Mouse (Mus musculus): ENCODE results near the gene Zfand2a. TPM values are rescaled to one million over a fixed set of nuclear protein-coding genes. Genes with fewer than 3 reads are reported as not detected.

Gene Zfand2a
- polyA plus RNA-seq, 1 experiment: not detected

GRCm38 (mm10) chr5:139441726-139442018 lies 42.7 kb downstream of the Zfand2a start:
- 89% methylated on average over 2 of the region's 2 CpGs for WGBS
- TF ChIP-seq POLR2A (IDR thresholded peaks at IDR 0.05; ENCODE audit: insufficient read depth, low read depth, low read length) (no peak), CTCF (IDR thresholded peaks at IDR 0.05; ENCODE audit: insufficient read depth, low read depth, low read length) (no peak)
- no peak overlapping the region for H3K27ac ChIP-seq (ENCODE audit: insufficient read depth, low read depth, low read length)

GRCm38 (mm10) chr5:139440926-139441725 lies 43.2 kb downstream of the Zfand2a start:
- 90% methylated on average over 11 of the region's 11 CpGs for WGBS
- Histone ChIP-seq H3K4me1 (ENCODE audit: control insufficient read depth, insufficient read depth, low read length) (peaks cover 13% of the 10 kb centered on the region), H3K4me3 (ENCODE audit: insufficient read depth, low read depth, low read length) (no peak overlapping the region), H3K27ac (ENCODE audit: insufficient read depth, low read depth, low read length) (no peak overlapping the region)
- TF ChIP-seq CTCF (IDR thresholded peaks at IDR 0.05; ENCODE audit: insufficient read depth, low read depth, low read length) (no peak), POLR2A (IDR thresholded peaks at IDR 0.05; ENCODE audit: insufficient read depth, low read depth, low read length) (no peak)

More at GRCm38 (mm10) chr5:139441726-139442018, 42.7 kb downstream of the Zfand2a start:
- H3K4me1 ChIP-seq (ENCODE audit: control insufficient read depth, insufficient read depth, low read length): peaks cover 11% of the 10 kb centered on the region
- no peak overlapping the region for H3K4me3 ChIP-seq (ENCODE audit: insufficient read depth, low read depth, low read length)

- TF ChIP-seq CTCF (IDR thresholded peaks at IDR 0.05; ENCODE audit: insufficient read depth, low read depth, low read length) (no peak), POLR2A (IDR thresholded peaks at IDR 0.05; ENCODE audit: insufficient read depth, low read depth, low read length) (no peak)
- no peak overlapping the region for H3K27ac ChIP-seq (ENCODE audit: insufficient read depth, low read depth, low read length)
- 79% methylated on average over 5 of the region's 5 CpGs for WGBS
- peaks cover 19% of the 10 kb centered on the region for H3K4me1 ChIP-seq (ENCODE audit: control insufficient read depth, insufficient read depth, low read length)
- no peak overlapping the region for H3K4me3 ChIP-seq (ENCODE audit: insufficient read depth, low read depth, low read length)
These were observed 43.9 kb downstream of the Zfand2a start for GRCm38 (mm10) chr5:139440451-139440850.

- WGBS: 77% methylated on average over 12 of the region's 12 CpGs
- no peak for TF ChIP-seq POLR2A (IDR thresholded peaks at IDR 0.05; ENCODE audit: insufficient read depth, low read depth, low read length)
- no peak for TF ChIP-seq CTCF (IDR thresholded peaks at IDR 0.05; ENCODE audit: insufficient read depth, low read depth, low read length)
- Histone ChIP-seq H3K4me3 (ENCODE audit: insufficient read depth, low read depth, low read length) (no peak overlapping the region), H3K27ac (ENCODE audit: insufficient read depth, low read depth, low read length) (no peak overlapping the region), H3K4me1 (ENCODE audit: control insufficient read depth, insufficient read depth, low read length) (peaks cover 38% of the 10 kb centered on the region)
These were observed 45.9 kb downstream of the Zfand2a start for GRCm38 (mm10) chr5:139438440-139438839.

- H3K4me1 ChIP-seq (ENCODE audit: control insufficient read depth, insufficient read depth, low read length): peaks cover 43% of the 10 kb centered on the region
- H3K27ac ChIP-seq (ENCODE audit: insufficient read depth, low read depth, low read length): no peak overlapping the region
- no peak overlapping the region for H3K4me3 ChIP-seq (ENCODE audit: insufficient read depth, low read depth, low read length)
- no peak for TF ChIP-seq POLR2A (IDR thresholded peaks at IDR 0.05; ENCODE audit: insufficient read depth, low read depth, low read length)
- no peak for TF ChIP-seq CTCF (IDR thresholded peaks at IDR 0.05; ENCODE audit: insufficient read depth, low read depth, low read length)
- WGBS: 95% methylated on average over 4 of the region's 4 CpGs
These were observed 46.6 kb downstream of the Zfand2a start for GRCm38 (mm10) chr5:139437769-139438168.

- 16% methylated on average over 8 of the region's 8 CpGs for WGBS
- Histone ChIP-seq H3K27ac (ENCODE audit: insufficient read depth, low read depth, low read length) (no peak overlapping the region), H3K4me1 (ENCODE audit: control insufficient read depth, insufficient read depth, low read length) (peaks cover 58% of the 10 kb centered on the region), H3K4me3 (ENCODE audit: insufficient read depth, low read depth, low read length) (no peak overlapping the region)
- no peak for TF ChIP-seq POLR2A (IDR thresholded peaks at IDR 0.05; ENCODE audit: insufficient read depth, low read depth, low read length)
- no peak for TF ChIP-seq CTCF (IDR thresholded peaks at IDR 0.05; ENCODE audit: insufficient read depth, low read depth, low read length)
These were observed 49.4 kb downstream of the Zfand2a start for GRCm38 (mm10) chr5:139434940-139435339.

GRCm38 (mm10) chr5:139433842-139434568 lies 50.3 kb downstream of the Zfand2a start:
- H3K27ac ChIP-seq (ENCODE audit: insufficient read depth, low read depth, low read length): no peak overlapping the region
- H3K4me1 ChIP-seq (ENCODE audit: control insufficient read depth, insufficient read depth, low read length): peaks cover 65% of the 10 kb centered on the region
- 87% methylated on average over 9 of the region's 9 CpGs for WGBS
- TF ChIP-seq CTCF (IDR thresholded peaks at IDR 0.05; ENCODE audit: insufficient read depth, low read depth, low read length) (no peak), POLR2A (IDR thresholded peaks at IDR 0.05; ENCODE audit: insufficient read depth, low read depth, low read length) (no peak)
- no peak overlapping the region for H3K4me3 ChIP-seq (ENCODE audit: insufficient read depth, low read depth, low read length)

- no peak overlapping the region for H3K4me3 ChIP-seq (ENCODE audit: insufficient read depth, low read depth, low read length)
- 48% methylated on average over 7 of the region's 7 CpGs for WGBS
- H3K27ac ChIP-seq (ENCODE audit: insufficient read depth, low read depth, low read length): 0 out of 2 replicates have a peak overlapping the region, but pooled peaks have one; percentile 1
- peaks cover 66% of the 10 kb centered on the region for H3K4me1 ChIP-seq (ENCODE audit: control insufficient read depth, insufficient read depth, low read length)
- TF ChIP-seq CTCF (IDR thresholded peaks at IDR 0.05; ENCODE audit: insufficient read depth, low read depth, low read length): no peak
- no peak for TF ChIP-seq POLR2A (IDR thresholded peaks at IDR 0.05; ENCODE audit: insufficient read depth, low read depth, low read length)
These were observed 51.4 kb downstream of the Zfand2a start for GRCm38 (mm10) chr5:139432747-139433508.
